Mouse (Mus musculus): ENCODE results near the gene Gm8159.
"Not testable (repeated sequence)": the region's sequence is repeated elsewhere in the genome, so short reads cannot be mapped to it uniquely, and the experiment has no call there.

The Gm8159 gene

DNA sequence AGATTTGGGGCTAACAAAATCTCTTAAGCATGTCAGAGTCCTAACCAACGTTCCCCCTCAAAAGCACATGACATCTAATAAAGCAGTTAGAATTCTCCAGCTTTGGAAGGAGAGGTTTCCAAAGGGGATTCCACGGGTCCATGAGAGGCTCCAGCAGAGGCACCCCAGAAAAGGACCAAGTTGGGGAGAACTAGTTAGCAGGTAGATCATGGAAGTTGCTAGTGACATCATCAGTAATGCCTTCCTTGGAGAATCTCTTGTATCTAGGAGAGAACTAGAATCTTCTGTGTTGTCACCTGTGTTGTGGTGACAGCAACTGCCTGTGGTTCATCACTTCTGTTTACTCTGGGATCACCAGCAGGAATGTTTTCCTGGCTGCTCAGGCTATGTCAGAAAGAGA, at the start of gene Gm8159:
Gene Gm8159 (plus strand): TSS at position 301 of the 400 bp plus-strand sequence.
- DNase-seq (ENCODE audit: low read depth, low spot score), result not testable (repeated sequence)

DNA sequence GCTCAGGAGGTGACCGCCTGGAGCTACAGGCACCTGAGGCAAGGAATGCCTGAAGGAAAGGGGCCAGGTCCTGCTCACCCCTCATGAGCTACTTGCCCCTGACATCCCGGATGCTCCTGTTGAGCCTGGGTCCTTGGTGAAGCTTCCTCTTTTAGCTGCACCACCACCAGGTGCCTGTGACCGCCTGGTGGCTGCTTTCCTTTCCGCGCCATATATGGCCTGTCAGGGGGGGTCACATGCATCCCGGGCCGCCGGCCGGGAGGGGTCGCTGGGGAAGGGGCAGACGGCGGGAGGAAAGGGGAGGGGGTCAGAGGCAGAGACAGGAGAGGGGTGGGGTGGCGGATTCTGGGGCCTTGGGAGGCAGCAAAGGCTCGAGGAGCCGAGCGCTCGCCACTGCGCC, 17.2 kb downstream of the Gm8159 start:
- DNase-seq (ENCODE audit: low read depth, low spot score), result not testable (repeated sequence)

DNA sequence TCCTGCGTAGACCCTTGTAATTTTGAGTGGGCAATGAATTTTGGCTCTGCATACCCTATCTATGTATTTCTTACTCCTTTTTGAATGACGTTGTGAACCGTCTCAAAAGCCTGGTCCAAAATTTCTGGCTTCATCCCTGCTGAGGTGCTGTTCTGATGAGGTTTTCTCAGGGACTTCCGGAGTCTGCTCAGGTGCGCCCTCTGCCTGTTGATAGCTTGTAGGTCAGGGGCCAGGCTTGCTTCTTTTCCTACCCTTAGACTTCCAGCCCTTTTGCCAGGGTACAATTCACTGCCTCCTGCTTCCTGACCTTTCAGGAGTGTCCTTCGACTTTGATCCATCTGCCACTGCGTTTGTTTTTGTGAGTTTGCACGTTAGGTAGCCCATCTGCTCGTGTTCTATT, 18.2 kb downstream of the Gm8159 start:
- not testable (repeated sequence) for DNase-seq (ENCODE audit: low read depth, low spot score)

DNA sequence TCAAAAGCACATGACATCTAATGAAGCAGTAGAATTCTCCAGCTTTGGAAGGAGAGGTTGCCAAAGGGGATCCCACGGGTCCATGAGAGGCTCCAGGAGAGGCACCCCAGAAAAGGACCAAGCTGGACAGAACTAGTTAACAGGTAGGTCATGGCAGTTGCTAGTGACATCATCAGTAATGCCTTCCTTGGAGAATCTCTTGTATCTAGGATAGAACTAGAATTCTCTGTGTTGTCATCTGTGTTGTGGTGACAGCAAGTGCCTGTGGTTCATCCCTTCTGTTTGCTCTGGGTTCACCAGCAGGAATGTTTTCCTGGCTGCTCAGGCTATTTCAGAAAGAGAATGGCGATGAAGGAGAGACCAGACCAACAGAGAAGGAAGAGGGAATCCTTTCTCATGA, 31.7 kb downstream of the Gm8159 start, which contains the start of gene Gm3239:
Gene Gm3239 (plus strand): TSS at position 301 of the 400 bp plus-strand sequence.
- DNase-seq (ENCODE audit: low read depth, low spot score), result not testable (repeated sequence)
